Mouse (Mus musculus) kidney, postnatal 25 days (tissue): ENCODE measurements around the gene Egflam.

Experiments used
- DNase-seq, 2 experiments: peaks; one replicate each; pipeline ENCODE4 v3.0.0; 2021; ENCODE audit warnings: mixed read lengths in 2 of 2

The Egflam gene

DNA sequence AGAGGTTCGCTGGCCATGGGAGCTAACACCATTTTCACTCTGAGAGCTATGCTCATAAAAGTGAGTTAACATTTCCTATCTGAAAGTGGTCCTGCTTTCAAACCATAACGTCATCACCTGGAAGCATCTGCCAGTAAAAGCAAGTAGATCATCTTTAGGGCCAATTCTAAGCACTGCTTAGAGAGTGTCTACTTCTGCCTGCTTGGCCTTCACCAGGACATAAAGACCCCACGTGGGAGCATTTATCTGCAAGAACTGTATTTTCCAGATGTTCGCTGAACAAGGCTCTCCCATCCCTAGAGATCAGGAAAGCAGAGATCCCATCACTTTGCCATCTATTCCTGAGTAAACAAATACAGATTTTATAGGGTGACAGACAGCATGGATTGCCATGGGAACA lies 108.2 kb downstream of the Egflam start:
- no peak for DNase-seq

DNA sequence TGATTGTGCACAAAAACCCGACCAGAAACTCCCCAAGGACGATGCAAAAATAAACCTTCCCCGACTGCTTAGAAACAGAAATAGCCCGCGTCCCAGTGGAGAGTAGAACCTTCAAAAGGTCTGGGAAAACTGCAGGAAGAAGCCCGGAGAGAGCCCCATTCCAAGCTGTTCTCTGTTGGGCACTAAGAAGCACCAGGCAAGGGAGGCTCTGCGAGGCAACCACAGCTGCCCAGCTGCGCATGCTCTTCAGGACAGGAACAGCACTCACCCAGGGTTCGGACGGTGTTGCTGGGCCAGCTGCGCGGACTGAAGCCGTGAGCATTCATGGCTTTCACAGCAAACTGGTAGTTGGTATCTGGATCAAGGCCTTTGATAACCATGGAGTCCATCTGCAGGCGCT lies 108.7 kb downstream of the Egflam start:
- no peak for DNase-seq

DNA sequence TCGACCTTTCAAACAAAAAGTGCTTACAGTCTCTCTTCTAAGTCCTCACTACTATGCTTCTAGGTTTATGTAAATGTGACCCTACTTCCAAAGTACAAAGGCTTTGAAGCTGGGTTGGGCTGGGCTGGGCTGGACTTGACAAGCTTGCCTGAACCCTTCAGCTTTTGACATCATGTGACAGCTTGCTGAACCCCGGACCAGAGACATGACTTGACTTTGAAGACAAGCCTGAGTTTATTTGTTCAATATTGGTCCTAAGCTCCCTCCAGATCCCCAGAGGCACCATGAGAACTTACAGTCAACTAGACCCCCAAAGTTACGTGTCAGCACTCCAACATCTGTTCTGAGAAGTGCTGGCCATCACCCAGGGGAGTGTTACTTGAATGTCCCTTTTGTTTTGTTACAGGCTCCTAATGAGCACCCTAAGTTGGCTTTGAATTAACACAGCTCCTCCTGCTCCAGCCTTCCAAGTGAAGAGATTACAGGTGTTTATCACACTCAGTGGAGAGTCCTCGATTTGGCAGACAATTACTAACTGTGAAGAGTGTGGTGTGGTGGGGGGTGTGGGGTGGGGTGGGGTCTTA lies 109.3 kb downstream of the Egflam start:
- no peak for DNase-seq

DNA sequence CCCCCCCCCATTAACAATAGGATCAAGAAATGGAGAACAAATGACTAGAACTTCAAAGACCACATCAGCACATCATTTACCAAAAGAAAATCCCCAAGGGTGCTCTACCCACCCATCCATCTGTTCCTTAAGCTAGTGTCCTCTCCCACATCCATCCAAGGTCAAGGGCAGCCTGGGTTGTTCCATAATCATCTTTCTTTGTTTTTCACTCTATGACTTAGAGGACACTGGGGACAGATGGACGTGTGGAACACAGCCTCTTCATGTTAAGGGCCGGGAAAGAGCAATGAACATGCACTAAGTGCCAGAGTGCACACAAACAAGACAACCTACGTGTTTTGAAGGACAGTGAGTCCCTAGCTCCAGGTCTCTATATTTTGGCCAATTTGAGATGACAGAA lies 110.3 kb downstream of the Egflam start:
- no peak for DNase-seq

DNA sequence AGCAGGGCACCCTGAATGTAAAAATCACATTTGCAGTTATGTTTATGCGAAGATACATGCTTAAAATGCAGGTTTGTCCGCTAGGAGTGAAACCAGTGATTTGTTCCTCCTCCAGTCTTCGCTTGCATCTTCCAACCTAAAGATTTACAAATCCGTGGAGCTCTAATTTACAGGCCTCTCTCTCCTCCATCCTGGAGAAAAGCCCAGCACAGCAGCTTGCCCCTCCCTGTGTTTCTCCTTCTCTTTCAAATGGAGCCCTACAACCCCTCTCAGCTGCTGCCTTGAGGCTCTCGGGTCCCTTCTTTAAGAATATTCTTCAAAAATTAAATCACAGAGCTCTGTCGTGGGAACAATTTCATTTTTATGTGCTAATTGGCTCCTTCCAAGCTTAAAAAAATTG lies 116.6 kb downstream of the Egflam start:
- DNase-seq, result no peak

DNA sequence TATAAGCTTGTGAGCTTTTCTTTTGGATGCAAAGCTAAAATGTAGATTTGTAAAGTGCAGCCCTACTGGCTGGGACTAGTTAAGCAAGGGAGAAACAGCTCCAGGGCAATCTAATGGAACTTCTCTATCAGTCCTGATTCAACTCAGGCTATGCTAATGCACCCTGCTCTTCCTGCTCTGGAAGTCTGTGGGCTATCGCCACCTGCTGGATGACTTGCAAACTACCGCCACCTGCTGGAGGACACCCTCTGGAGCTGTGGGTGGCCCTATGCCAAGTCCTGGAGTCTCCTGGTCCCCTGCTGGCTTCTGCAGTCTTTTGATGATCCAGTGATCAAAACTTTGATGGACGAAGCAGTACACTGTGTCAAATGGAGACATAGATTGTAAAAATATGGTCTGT lies 134.4 kb downstream of the Egflam start:
- peak; percentile 86 to 89 for DNase-seq

DNA sequence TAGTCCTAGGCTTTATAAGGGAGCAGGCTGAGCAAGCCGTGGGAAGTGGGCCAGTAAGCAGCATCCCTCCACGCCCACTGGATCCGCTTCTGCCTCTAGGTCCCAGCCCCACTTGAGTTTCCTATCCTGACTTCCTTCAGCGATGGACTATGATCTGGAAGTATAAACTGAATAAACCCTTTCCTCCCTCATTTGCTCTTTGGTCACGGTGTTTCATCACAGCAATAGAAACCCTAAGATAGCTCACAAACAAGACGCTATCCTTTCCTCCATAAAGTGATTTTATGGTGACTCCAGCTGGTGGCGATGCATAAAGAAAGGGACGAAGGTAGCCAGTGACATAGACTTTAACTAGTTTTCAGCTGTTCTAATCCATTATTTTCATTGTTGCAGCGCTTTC lies 134.9 kb downstream of the Egflam start:
- no peak for DNase-seq

DNA sequence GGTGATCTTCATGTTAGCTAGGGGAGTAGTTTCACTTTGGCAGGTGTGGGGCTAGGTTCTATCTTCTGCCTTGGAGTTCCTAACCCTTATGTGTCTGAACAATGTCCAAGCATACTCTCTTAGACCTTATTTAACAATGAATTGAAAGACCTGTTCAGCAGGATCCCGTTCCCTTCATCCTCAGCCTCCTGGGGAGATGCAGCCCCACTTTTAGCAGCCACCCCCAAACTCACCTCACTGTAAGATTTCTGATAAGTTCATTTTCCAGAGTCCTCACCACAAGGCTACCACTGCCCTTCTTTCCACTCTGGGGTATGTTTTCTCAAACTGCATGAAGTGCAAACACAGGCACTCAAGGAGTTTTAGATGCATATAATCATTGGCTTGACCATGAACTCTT lies 136.8 kb downstream of the Egflam start:
- no peak for DNase-seq

DNA sequence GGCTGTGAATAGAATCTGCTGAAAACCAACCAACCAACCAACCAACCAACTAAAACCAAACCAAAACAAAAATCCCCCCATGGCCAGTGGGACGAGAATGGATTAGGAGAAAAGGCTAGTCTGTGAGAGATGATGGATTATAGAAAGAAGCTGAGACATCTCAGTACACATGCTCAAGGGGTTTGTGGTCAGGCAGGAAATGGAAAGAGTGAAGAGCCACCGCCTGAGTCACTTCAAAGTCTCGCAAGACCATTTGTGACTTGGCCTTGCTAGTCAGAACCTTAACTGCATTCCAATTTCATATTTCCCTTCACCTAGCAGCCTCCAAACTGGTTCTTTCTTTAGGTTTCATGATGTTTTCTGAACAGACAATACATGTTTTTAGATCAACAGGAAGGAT lies 141.6 kb downstream of the Egflam start:
- DNase-seq, result no peak

DNA sequence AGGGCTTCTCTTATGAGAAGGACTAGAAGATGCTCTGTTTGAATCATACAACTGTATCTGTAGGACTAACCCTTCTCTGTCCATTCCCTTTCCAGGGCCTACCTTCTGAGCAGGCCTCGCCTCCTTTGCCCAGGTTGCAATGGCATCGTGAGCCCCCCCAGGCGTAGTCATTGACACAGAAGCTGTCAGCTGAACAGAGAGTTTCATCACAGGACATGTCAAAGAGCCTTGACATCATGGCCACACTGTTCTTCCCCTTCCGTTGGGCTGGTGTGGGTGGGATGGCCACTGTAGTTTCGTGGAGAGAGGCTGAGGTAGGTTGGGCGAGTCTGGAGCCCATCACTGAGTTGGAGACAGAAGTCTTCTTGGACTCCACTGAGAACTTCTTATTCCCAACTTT lies 144.9 kb downstream of the Egflam start:
- DNase-seq, result no peak

DNA sequence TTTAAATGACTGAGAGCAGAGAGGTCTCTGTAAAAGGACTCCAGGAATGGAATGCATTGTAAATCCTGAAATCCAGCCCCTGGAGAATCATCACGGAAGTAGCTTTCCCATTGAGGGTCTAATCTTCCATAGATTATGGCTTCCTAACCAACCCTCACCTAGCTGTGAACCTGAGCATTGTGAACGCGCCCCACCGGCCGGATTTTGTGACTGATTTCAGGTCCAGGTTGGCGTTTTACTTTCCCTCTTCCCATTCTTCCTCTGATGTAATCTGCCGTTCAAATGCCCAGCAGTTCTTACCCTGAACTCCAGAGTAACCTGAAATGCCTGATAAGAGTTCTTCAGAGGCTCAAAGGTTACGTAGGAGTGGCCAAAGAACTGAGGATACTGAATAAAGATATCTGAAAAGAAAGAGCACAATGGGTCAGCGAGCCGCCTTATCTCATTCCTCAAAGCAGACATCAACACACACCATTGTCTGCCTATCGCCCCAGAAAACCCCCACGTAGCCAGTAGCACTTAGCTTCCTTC lies 146.0 kb downstream of the Egflam start:
- DNase-seq, result no peak

DNA sequence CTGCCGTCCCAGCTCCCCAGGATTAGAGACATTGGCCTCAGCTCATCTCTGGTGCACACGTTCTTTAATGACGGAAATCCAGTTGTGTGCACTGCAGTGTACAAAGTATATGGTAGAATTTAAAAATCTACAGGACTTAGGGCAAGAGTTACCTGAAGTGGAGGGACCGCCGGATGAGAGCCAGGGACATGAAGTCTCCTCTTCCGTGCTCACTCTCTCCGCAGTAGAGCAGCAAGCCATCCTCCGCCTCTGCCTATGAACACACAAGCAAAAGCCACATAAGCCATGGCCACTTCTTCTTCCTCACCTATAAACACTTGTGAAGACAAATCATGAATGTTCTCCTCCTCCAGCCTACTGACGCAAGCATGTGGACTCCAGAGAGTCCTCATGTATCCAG lies 147.2 kb downstream of the Egflam start:
- DNase-seq, result no peak

DNA sequence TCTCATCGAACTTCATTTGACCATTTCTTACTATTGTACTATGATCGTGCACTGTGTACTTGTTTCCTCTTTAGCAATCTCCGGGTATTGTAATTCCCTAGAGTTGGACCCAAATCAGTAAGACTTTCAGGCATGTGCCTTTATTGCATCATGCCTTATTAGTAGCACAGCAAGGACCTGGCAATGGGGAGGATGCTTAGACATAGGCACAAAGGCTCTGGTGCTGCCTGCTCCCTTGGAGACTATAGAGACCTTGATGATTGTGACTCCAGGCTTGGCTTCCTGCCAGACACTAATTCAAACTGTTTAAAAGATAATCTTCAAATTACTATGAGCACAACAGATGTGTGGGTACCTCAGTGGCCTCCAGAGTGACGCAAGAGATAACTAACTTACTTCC lies 149.0 kb downstream of the Egflam start:
- no peak for DNase-seq

DNA sequence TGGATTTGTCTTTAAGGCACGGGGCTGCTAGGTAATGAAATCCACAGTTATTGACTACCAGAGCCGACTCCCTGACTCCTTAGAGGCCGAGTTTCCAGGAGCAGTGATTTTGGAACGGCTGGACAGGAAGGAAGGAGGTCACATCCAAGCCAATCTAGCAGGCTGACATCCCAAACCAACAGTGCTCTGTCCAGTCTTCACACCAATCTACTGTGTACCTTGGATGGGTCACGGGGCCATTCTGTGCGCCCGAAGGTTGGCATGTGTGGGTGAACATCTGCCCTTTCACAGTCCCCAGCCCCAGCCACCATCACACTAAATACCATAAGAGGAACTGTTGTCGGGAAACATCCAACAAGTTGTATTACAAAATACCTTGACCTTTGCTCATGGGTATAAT lies 150.9 kb downstream of the Egflam start:
- no peak for DNase-seq

DNA sequence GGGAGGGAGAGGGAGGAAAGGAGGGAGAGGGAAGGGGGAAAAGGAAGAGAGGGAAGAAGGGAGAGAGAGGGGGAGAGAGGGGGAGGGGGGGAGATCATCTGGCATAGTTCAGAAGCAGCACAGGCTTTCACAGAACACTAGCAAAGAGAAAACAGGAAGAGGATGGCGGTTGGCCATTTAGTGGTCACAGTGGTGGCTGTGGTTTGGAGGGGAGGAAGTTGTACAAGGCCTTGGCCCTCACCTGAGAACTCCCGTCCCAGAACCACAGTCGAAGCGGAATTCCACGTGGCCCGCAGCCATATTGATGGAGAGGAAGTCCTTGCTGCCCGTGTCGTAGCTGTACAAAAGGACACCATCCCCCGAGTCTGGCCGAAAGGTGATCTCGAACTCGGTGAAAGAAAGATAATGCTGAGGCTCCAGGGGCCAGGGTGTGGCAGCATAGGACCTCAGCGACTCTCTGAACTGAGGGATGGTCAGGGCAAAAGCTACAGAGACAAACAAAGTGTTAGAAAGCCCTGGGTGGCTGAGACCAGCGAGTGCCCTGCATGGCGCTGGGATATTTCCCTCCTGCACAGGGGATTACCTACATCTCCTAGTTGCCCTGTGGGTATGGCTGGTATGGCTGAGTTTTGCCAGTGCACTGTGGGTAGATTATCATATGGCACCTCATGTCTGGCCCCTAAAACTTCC lies 155.9 kb downstream of the Egflam start:
- no peak for DNase-seq

DNA sequence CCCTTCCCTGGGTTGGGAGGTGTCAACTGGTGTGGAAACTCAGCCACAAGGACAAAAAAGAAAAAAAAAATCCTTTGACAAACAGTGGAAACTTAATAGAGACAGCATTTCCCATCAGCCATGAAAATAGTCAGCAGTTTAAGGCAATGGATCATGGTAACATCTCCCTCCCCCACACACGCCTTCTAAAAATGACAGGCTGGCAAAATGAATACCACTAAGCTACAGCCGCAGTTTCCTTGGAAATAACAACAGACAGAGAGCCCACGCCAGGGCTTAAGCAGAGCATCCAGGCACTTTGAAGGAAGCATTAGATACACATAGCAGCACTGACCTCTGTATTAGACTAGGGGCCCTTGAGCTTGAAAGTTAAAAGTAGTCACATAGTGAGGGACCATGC lies 157.2 kb downstream of the Egflam start:
- DNase-seq, result no peak

DNA sequence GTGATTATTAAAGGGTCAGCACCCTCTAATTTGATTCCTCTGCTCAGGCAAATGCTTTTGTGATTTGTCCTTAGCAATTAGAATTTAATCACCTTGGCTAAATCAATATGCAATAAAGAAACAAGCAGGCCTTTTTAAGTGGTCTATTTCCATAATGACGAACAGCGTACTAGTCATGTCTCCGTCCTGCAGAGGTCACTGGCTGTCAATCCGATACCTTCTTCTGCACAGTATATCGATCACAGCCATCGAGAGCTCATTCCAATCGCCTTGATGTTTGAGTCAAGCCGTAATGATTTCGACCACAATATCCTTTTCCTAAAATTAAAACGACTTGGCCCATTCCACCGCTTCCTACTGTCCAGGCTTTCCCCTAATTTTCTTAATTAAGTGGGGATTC lies 158.3 kb downstream of the Egflam start:
- DNase-seq, result no peak

DNA sequence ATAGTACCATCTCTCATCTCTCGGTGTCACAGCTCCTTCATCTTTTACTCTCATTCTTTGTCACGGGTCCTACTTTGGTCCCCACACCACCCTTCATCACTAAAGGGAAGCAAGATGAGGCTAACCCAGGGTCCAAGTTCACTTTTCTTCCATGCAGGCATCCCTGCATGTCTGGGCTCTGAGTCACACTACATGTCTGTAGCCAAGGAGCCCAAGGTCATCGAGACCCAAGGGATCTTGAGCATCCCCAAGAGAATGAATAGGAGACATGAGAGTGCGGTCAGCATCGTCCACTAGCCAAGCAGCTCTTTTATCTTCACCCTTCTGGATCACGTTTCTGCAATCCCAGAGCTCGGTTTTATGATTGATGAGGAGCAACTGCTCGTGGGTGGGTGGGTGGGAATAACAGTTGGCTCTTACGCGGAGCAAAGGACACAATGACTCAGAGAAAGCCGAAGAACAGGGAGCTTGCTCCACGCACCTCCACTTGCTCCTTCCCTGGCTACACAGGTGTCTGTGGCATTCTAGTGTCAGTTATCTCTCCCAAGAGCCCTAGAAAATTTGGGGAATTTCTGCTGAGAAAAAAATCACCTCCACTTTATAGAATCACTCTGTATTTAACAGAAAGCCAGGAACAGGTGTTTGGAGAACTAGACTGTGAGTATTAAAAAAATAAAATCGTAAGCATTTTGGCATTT lies 164.7 kb downstream of the Egflam start:
- no peak for DNase-seq

DNA sequence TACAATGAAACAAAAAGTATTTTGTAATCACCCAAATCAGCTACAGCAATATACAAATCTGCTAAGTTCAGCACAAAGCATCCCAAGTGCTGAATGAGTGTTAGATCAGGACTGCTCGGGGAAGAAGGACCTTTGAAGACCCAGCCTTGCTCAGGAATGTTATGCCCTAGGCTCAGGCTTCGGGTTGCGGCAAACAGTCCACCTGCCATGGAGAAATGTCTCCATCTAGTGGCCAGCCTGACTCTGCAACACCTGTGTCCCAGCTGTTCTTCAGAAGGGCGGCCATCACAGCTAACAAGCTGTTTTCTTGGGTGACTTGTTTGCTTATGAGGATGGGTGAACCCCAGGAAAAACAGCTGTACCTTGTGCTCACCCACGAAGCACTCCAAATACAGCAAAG lies 172.0 kb downstream of the Egflam start:
- DNase-seq, result peak; percentile 80 to 88

DNA sequence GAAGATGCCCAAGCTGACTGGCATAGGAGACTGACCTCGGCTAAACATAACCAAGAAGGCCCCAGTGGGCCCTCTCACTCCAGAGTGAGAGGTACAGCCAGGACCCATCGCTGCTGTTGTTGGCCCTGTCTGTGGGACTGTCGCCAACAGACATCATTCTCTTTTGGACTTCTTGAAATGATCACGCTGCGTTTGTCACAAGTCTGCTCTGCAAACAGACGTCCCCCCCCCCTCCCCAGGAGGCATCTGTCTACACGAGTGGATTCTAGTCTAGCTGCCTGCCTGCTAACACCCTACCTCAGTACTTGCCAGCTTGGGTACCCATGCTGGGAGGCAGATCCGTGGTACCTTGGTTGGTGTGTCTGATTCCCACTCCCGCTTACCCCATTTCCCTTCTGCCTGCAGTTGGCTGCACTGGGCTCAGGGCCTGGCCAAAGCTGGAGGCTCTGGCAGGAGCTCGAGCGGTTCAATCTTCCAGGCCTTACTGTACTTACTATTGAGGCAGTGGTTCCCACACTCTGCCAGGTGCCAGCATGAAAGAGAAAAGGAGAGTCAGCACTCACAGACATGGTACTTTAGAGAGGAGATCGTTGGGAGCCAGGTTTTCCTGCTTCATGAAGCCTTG lies 173.9 kb downstream of the Egflam start:
- no peak for DNase-seq

DNA sequence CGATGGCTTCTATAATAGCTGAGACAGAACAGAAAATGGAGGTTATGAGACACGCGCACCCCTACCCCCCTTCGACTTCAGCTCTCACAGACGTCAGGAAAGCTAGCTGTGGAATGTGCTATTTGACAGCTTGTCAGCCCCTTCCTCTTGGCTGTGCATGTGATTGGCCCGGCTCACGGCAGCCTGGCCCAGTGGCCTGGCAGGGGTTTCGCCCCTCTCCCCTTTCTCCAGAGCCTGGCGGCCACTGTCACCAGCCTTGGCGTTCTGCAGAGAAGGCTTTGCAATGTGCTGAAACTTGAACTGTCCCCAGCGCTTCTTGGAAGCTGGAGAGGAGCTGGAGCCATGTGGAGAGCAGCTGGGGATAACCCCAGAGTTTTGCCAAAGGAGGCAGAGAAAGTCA lies 175.4 kb downstream of the Egflam start:
- DNase-seq, result no peak

DNA sequence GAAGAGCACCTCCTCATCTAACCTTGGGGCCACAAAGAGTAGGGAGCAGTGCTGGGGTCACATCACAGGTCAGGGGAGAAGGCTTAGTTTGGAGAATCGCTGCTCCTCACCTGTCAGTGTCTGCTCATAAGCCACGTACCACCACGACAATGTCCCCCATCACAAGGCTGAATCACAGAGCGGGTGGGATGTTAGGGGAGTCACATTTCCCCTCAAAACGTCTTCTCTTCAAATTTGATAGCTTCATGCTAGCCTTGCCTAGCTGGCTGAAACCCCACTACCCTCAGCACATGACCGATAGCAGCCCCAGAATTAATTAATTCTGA lies 181.0 kb downstream of the Egflam start:
- DNase-seq, result no peak

DNA sequence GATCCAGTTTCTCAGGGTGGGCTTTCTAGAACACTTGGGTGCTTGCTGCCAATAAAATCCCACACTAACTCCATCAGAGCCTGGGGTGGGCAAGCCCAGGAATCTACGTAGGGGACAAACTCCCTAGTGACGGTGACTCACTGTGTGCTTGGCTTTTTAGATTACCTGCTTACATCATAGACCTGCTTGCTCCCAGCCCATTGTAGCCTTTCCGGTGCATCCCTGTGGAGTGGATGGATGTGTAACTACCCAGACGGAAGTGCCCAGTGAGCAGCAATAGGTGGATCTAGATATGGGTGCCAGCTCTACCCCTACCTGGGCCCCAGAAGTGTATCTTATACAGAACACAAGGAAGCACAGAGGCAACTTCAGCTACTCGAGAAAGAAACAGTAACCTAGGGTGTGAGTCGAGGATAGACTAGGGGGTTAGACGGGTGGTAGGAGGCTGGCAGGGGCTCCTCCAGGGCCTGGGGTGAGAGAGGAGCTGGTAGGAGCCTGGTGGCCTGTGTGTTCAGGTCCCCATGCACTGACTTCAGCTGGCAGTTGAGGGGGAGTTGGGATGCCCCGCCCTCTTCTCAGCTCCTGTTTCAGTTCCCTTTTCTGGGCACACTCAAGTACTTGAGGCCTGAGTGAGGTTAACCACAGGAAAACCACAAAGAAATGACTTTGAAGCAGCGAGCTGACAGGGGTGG lies 181.5 kb downstream of the Egflam start:
- DNase-seq, result no peak
